Mouse (Mus musculus): ENCODE results near the gene Eif1ad. TPM values are rescaled to one million over a fixed set of nuclear protein-coding genes. Genes with fewer than 3 reads are reported as not detected.

Gene Eif1ad
- total and polyA plus RNA-seq, 2 experiments from 2014 or later: 33.4 to 50.3 TPM

- peaks cover 14% of the 10 kb centered on the region for H3K4me1 ChIP-seq (ENCODE audit: insufficient read depth, low read length)
- peak; percentile 6 for DNase-seq (ENCODE audit: low spot score)
- H3K9ac ChIP-seq (replicated peaks; ENCODE audit: low read length, poor library complexity, severe bottlenecking): peak overlapping the region; percentile 77
- peak overlapping the region; percentile 82 for H3K4me3 ChIP-seq (ENCODE audit: low read depth, low read length)
- TF ChIP-seq CTCF (IDR thresholded peaks at IDR 0.05): peak; percentile 46
- H3K36me3 ChIP-seq (ENCODE audit: insufficient read depth, low read length): peaks cover 30% of the 10 kb centered on the region
- no peaks in the 10 kb centered on the region for H3K9me3 ChIP-seq (ENCODE audit: low read length)
- H3K27ac ChIP-seq (ENCODE audit: low read depth, low read length): peak overlapping the region; percentile 93
- no peak for ATAC-seq (ENCODE audit: low FRiP score)
- H3K27me3 ChIP-seq (ENCODE audit: insufficient read depth, low read length): no peaks in the 10 kb centered on the region
- H3K4me2 ChIP-seq (ENCODE audit: low read depth, low read length, poor library complexity, severe bottlenecking): peak overlapping the region; percentile 94
- 10% methylated on average over 11 of the region's 11 CpGs for WGBS
Observed at GRCm38 (mm10) chr19:5367455-5367854, 914 bp downstream of the Eif1ad start.

GRCm38 (mm10) chr19:5370932-5371331, 4.4 kb downstream of the Eif1ad start:
- ATAC-seq (ENCODE audit: low FRiP score) (no peak), DNase-seq (ENCODE audit: low spot score) (peak; percentile 13)
- Histone ChIP-seq H3K27me3 (ENCODE audit: insufficient read depth, low read length) (no peaks in the 10 kb centered on the region), H3K4me3 (ENCODE audit: low read depth, low read length) (no peak overlapping the region), H3K27ac (ENCODE audit: low read depth, low read length) (no peak overlapping the region), H3K4me2 (ENCODE audit: low read depth, low read length, poor library complexity, severe bottlenecking) (no peak overlapping the region), H3K36me3 (ENCODE audit: insufficient read depth, low read length) (peaks cover 33% of the 10 kb centered on the region), H3K9ac (replicated peaks; ENCODE audit: low read length, poor library complexity, severe bottlenecking) (no peak overlapping the region), H3K9me3 (ENCODE audit: low read length) (no peaks in the 10 kb centered on the region), H3K4me1 (ENCODE audit: insufficient read depth, low read length) (peaks cover 8% of the 10 kb centered on the region)
- 90% methylated on average over 3 of the region's 3 CpGs for WGBS
- TF ChIP-seq CTCF (IDR thresholded peaks at IDR 0.05): peak; percentile 56

GRCm38 (mm10) chr19:5372724-5373123, 6.2 kb downstream of the Eif1ad start:
- Histone ChIP-seq H3K4me2 (ENCODE audit: low read depth, low read length, poor library complexity, severe bottlenecking) (no peak overlapping the region), H3K4me3 (ENCODE audit: low read depth, low read length) (no peak overlapping the region), H3K4me1 (ENCODE audit: insufficient read depth, low read length) (peaks cover 5% of the 10 kb centered on the region), H3K27ac (ENCODE audit: low read depth, low read length) (no peak overlapping the region), H3K36me3 (ENCODE audit: insufficient read depth, low read length) (peaks cover 36% of the 10 kb centered on the region), H3K9me3 (ENCODE audit: low read length) (no peaks in the 10 kb centered on the region), H3K9ac (replicated peaks; ENCODE audit: low read length, poor library complexity, severe bottlenecking) (no peak overlapping the region), H3K27me3 (ENCODE audit: insufficient read depth, low read length) (no peaks in the 10 kb centered on the region)
- DNase-seq (ENCODE audit: low spot score) (no peak), ATAC-seq (ENCODE audit: low FRiP score) (no peak)
- WGBS: 95% methylated on average over 7 of the region's 7 CpGs
- TF ChIP-seq CTCF (IDR thresholded peaks at IDR 0.05): no peak

- Histone ChIP-seq H3K4me1 (ENCODE audit: insufficient read depth, low read length) (no peaks in the 10 kb centered on the region), H3K36me3 (ENCODE audit: insufficient read depth, low read length) (peaks cover 44% of the 10 kb centered on the region), H3K9ac (replicated peaks; ENCODE audit: low read length, poor library complexity, severe bottlenecking) (no peak overlapping the region), H3K9me3 (ENCODE audit: low read length) (no peaks in the 10 kb centered on the region), H3K4me2 (ENCODE audit: low read depth, low read length, poor library complexity, severe bottlenecking) (no peak overlapping the region), H3K27me3 (ENCODE audit: insufficient read depth, low read length) (no peaks in the 10 kb centered on the region), H3K27ac (ENCODE audit: low read depth, low read length) (no peak overlapping the region), H3K4me3 (ENCODE audit: low read depth, low read length) (no peak overlapping the region)
- 83% methylated on average over 4 of the region's 4 CpGs for WGBS
- TF ChIP-seq CTCF (IDR thresholded peaks at IDR 0.05): no peak
- no peak for ATAC-seq (ENCODE audit: low FRiP score)
- DNase-seq (ENCODE audit: low spot score): no peak
Observed at GRCm38 (mm10) chr19:5374177-5374576, 7.6 kb downstream of the Eif1ad start.

- no peak overlapping the region for H3K9ac ChIP-seq (replicated peaks; ENCODE audit: low read length, poor library complexity, severe bottlenecking)
Observed at GRCm38 (mm10) chr19:5374748-5375147, 8.2 kb downstream of the Eif1ad start.

GRCm38 (mm10) chr19:5377446-5377845, 10.9 kb downstream of the Eif1ad start:
- no peak overlapping the region for H3K4me2 ChIP-seq (ENCODE audit: low read depth, low read length, poor library complexity, severe bottlenecking)
- H3K27ac ChIP-seq (ENCODE audit: low read depth, low read length): no peak overlapping the region
- no peaks in the 10 kb centered on the region for H3K27me3 ChIP-seq (ENCODE audit: insufficient read depth, low read length)
- DNase-seq (ENCODE audit: low spot score) (peak; percentile 28), ATAC-seq (ENCODE audit: low FRiP score) (no peak)
- no peak overlapping the region for H3K4me3 ChIP-seq (ENCODE audit: low read depth, low read length)
- no peaks in the 10 kb centered on the region for H3K9me3 ChIP-seq (ENCODE audit: low read length)
- H3K9ac ChIP-seq (replicated peaks; ENCODE audit: low read length, poor library complexity, severe bottlenecking): no peak overlapping the region
- WGBS: 97% methylated on average over 1 of the region's 1 CpGs
- no peaks in the 10 kb centered on the region for H3K4me1 ChIP-seq (ENCODE audit: insufficient read depth, low read length)
- TF ChIP-seq CTCF (IDR thresholded peaks at IDR 0.05): no peak
- peaks cover 64% of the 10 kb centered on the region for H3K36me3 ChIP-seq (ENCODE audit: insufficient read depth, low read length)

More at GRCm38 (mm10) chr19:5374748-5375147, 8.2 kb downstream of the Eif1ad start:
- Histone ChIP-seq H3K4me1 (ENCODE audit: insufficient read depth, low read length) (no peaks in the 10 kb centered on the region), H3K4me3 (ENCODE audit: low read depth, low read length) (no peak overlapping the region), H3K4me2 (ENCODE audit: low read depth, low read length, poor library complexity, severe bottlenecking) (no peak overlapping the region), H3K27ac (ENCODE audit: low read depth, low read length) (no peak overlapping the region), H3K9me3 (ENCODE audit: low read length) (no peaks in the 10 kb centered on the region), H3K36me3 (ENCODE audit: insufficient read depth, low read length) (peaks cover 49% of the 10 kb centered on the region), H3K27me3 (ENCODE audit: insufficient read depth, low read length) (no peaks in the 10 kb centered on the region)
- DNase-seq (ENCODE audit: low spot score) (no peak), ATAC-seq (ENCODE audit: low FRiP score) (no peak)
- no peak for TF ChIP-seq CTCF (IDR thresholded peaks at IDR 0.05)
- 86% methylated on average over 4 of the region's 4 CpGs for WGBS

Measured in midbrain, postnatal 0 days (tissue).